14 mouse cellular contexts compared by ENCODE assay signal in the genomic region with DNA sequence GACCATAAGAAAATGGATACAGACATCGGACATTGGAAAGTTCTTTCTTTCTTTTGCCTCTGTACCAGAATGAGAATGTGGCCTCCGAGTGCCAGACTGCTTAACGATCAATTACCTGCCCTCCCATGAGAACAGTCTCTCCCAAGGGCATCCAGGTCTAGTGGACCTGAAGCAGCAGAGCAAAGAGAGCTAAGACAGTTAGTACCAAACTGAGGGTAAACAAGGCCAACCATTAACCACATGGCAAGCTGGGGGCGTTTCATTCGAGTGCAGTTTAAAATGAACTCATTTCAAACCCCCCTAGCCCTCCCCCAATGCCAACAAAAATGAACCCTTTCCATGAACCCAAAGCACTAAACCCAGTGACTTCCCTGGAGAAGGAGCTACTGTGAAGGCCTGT.
"Had no signal": no experiment of that assay in that cellular context is flagged by ENCODE, and none has a peak within 500 bp of the region (broad histone marks: within the 10 kb centered on the region; RNA-seq: fewer than 3 reads in every experiment).

No protein-coding gene starts in this region.

- DNase-seq: lung, embryonic 14.5 days; lung, postnatal 10 days; lung, postnatal 4 days; midbrain, embryonic 14.5 days; thymus, adult 2 months; thymus, postnatal 36 days had no signal

- H3K9me3 ChIP-seq: hindbrain, embryonic 15.5 days; limb, embryonic 15.5 days; liver, embryonic 15.5 days; midbrain, embryonic 10.5 days; neural tube, embryonic 15.5 days had no signal

- H3K27ac ChIP-seq: hindbrain, embryonic 15.5 days; limb, embryonic 15.5 days; liver, embryonic 15.5 days; midbrain, embryonic 10.5 days; neural tube, embryonic 15.5 days; stomach, postnatal 0 days had no signal

- H3K27me3 ChIP-seq: hindbrain, embryonic 15.5 days; limb, embryonic 15.5 days; liver, embryonic 15.5 days; neural tube, embryonic 15.5 days had no signal

- H3K4me2 ChIP-seq: hindbrain, embryonic 15.5 days; limb, embryonic 15.5 days; liver, embryonic 15.5 days; lung, embryonic 14.5 days; neural tube, embryonic 15.5 days had no signal

- H3K4me3 ChIP-seq: hindbrain, embryonic 15.5 days; limb, embryonic 15.5 days; liver, embryonic 15.5 days; midbrain, embryonic 10.5 days; myocyte; neural tube, embryonic 15.5 days had no signal

- ATAC-seq: intestine, embryonic 16.5 days had no signal

- H3K9ac ChIP-seq: hindbrain, embryonic 15.5 days; limb, embryonic 15.5 days; liver, embryonic 15.5 days; lung, embryonic 14.5 days; neural tube, embryonic 15.5 days had no signal

- H3K4me1 ChIP-seq: hindbrain, embryonic 15.5 days; limb, embryonic 15.5 days; midbrain, embryonic 10.5 days; neural tube, embryonic 15.5 days had no signal

- H3K36me3 ChIP-seq: hindbrain, embryonic 15.5 days; limb, embryonic 15.5 days; liver, embryonic 15.5 days; midbrain, embryonic 10.5 days; neural tube, embryonic 15.5 days had no signal
